Mouse (Mus musculus) liver (tissue): Measurements from ENCODE around the gene 2200002J24Rik.
"Not testable (repeated sequence)": the region's sequence is repeated elsewhere in the genome, so short reads cannot be mapped to it uniquely, and the experiment has no call there.

Source experiments
- DNase-seq: peaks from one replicate; pipeline ENCODE4 v3.0.0-alpha.2; 2020; ENCODE audit warnings: mixed read lengths

2200002J24Rik gene

GRCm38 (mm10) chr7:30728739-30729395 lies 30.1 kb downstream of the 2200002J24Rik start:
- DNase-seq = no peak

- DNase-seq = peak; percentile 93
These were observed 30.8 kb downstream of the 2200002J24Rik start, which contains the start of gene Tmem147 for GRCm38 (mm10) chr7:30729396-30730063. TSS of gene Tmem147 (minus strand) at chr7:30729540.

DNA sequence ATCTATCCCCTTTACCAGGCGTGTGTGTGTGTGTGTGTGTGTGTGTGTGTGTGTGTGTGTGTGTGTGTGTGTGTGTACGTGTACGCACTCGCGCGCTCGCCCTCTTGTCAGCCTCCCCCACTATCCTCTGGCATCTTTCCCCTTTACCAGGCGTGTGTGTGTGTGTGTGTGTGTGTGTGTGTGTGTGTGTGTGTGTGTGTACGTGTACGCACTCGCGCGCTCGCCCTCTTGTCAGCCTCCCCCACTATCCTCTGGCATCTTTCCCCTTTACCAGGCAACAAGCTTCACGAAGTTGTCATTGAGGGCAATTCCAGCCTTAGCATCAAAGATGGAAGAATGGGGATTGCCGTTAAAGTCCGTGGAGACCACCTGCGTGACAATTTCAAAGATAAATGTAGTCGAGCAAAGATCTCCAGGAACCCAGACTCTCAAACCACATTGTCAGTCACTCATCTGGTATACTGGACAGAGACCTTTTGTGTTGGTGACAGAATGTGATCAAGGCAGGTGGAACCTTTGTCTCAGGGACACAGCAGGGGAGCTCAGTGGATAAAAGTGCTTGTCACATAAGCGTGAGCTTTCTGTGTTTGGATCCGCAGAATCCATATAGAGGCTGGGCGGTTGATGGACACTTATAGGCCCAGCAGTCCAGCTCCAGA lies 31.5 kb downstream of the 2200002J24Rik start:
- DNase-seq = not testable (repeated sequence)

- DNase-seq = no peak
These were observed 37.5 kb downstream of the 2200002J24Rik start for GRCm38 (mm10) chr7:30736211-30736610.

DNA sequence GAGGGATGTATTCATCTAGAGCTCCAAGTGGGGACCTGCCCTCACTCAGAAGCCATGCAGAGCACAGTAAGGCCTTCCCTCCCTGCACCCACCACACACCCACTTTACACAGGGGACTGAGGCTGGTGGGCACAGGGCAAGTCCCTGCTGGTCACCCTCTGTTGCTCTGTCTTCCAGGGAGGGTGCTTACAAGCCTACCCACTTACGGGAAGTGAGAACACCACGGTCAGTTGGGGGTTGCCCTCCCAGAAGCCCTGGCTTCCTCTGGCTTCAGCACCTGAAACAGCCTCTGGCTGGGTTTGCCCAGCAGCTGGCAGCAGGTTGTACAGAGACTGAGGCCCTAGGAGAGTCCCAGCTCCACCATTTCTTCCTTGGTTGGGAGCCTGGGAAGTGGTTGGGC lies 43.8 kb downstream of the 2200002J24Rik start:
- not testable (repeated sequence) for DNase-seq

- DNase-seq = not testable (repeated sequence)
These were observed 44.9 kb downstream of the 2200002J24Rik start, which contains the start of gene Gapdhs for GRCm38 (mm10) chr7:30743617-30744016. TSS of gene Gapdhs (minus strand) at chr7:30743681.

DNA sequence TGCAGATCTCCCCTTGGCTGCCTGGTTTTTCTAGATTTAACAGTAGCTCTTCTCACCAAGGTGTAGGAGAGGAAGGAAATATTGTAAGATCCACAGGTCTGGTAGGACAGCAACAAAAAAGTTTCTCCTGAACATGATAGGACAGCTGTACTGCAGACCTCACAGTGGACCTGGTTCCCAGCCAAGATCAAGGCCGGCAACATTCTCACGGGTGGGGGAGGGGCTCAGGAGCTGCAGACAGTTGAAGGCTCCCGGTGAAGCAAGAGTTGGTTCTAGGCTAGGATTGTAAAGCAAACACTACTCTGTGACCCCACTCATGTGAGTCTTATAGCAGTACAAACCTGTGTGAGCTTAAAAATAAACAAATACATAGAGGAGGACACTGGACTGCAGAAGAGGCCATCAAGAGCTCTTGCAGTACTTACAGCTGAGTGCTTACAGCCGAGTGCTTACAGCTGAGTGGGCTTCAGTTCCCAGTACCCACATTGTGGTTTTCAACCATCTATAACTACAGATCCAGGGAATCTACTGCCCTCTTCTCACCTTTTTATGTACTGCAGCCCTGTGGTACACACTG lies 45.4 kb downstream of the 2200002J24Rik start:
- peak; percentile 43 for DNase-seq

- no peak for DNase-seq
These were observed 48.9 kb downstream of the 2200002J24Rik start for GRCm38 (mm10) chr7:30747525-30748204.
